Mouse (Mus musculus): ENCODE measurements at regions not wholly inside any gene's neighbourhood (a gene's known extent, or its start where the extent isn't known, plus 50 kb on each side); places are given as distances from the start of the nearest gene placed in this dataset.

DNA sequence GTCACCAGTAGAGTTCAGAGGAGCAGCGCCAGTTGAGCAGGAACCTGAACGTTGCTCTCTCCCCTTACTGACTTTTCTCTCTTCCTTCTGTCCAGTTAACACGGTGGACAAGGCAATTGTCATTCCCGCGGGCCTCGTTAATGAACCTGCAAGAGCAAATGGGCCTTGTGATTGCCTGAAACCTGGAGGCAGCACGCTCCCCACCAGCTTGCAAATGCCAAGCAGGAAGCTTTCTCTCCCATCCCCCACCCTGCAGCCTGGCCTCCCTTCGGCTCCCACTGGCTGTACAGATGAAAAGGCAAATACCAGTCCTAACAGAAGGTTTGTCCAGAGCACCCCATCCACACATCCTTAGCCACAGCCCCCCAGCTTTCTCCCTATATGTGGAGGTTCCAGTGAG lies 298.3 kb downstream of the Bcor start:
- H3K4me3 ChIP-seq (ENCODE audit: control insufficient read depth, low read depth, low read length) = no peak overlapping the region
- no peaks in the 10 kb centered on the region for H3K27me3 ChIP-seq (ENCODE audit: control insufficient read depth, insufficient read depth, low read length)
- TF ChIP-seq POLR2A (IDR thresholded peaks at IDR 0.05; ENCODE audit: control insufficient read depth, low read depth, low read length) (no peak), CTCF (IDR thresholded peaks at IDR 0.05; ENCODE audit: control insufficient read depth, insufficient read depth, insufficient replicate concordance, low read depth, low read length) (no peak)
- H3K36me3 ChIP-seq (ENCODE audit: control insufficient read depth, insufficient read depth, low read length) = no peaks in the 10 kb centered on the region
- no peaks in the 10 kb centered on the region for H3K4me1 ChIP-seq (ENCODE audit: control insufficient read depth, insufficient read depth, low read length)
- H3K27ac ChIP-seq (ENCODE audit: control insufficient read depth, insufficient read depth, low read depth, low read length) = no peak overlapping the region

DNA sequence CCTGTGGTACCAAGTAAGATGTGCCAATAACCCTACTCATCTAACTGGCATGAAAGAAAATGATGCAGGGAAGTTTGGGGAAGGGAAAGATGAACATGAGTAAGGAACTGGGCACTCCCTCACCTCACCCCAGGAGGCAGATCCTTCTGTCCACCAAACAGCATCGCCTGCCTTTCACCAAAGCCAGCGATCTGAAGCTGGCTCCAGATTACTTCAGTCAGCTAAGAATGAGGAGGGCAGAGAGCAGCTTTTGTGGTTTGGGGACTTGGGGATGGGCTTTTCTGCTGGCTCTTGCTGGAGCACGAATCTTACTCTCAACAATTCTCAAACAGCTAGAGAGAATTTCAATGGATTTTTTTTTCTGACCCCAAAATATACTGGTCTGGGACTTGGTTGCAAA lies 297.0 kb downstream of the Bcor start:
- H3K27ac ChIP-seq (ENCODE audit: control insufficient read depth, insufficient read depth, low read depth, low read length) = no peak overlapping the region
- no peaks in the 10 kb centered on the region for H3K27me3 ChIP-seq (ENCODE audit: control insufficient read depth, insufficient read depth, low read length)
- no peak for TF ChIP-seq CTCF (IDR thresholded peaks at IDR 0.05; ENCODE audit: control insufficient read depth, insufficient read depth, insufficient replicate concordance, low read depth, low read length)
- TF ChIP-seq POLR2A (IDR thresholded peaks at IDR 0.05; ENCODE audit: control insufficient read depth, low read depth, low read length) = no peak
- no peaks in the 10 kb centered on the region for H3K4me1 ChIP-seq (ENCODE audit: control insufficient read depth, insufficient read depth, low read length)
- no peaks in the 10 kb centered on the region for H3K36me3 ChIP-seq (ENCODE audit: control insufficient read depth, insufficient read depth, low read length)
- H3K4me3 ChIP-seq (ENCODE audit: control insufficient read depth, low read depth, low read length) = no peak overlapping the region

DNA sequence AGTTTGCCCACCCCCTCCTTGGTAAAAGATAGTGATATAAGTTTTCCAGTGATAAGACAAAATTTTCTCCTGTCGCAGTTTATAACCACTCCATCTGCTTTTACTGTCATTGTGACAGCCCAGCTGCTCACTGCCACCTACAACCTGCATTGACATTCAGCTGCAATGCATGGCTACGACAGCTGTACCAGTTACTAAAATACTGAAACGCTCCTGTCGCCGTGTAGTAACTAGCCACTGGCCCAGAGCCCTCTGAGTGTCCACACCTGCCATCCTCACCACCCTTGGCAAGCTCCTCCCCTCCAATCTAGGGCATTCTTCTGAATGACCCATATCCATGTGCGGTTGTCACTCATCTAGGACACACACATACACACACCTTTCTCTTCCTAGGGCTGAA lies 286.2 kb downstream of the Bcor start:
- TF ChIP-seq POLR2A (IDR thresholded peaks at IDR 0.05; ENCODE audit: control insufficient read depth, low read depth, low read length) (no peak), CTCF (IDR thresholded peaks at IDR 0.05; ENCODE audit: control insufficient read depth, insufficient read depth, insufficient replicate concordance, low read depth, low read length) (no peak)
- Histone ChIP-seq H3K4me3 (ENCODE audit: control insufficient read depth, low read depth, low read length) (no peak overlapping the region), H3K27me3 (ENCODE audit: control insufficient read depth, insufficient read depth, low read length) (no peaks in the 10 kb centered on the region), H3K27ac (ENCODE audit: control insufficient read depth, insufficient read depth, low read depth, low read length) (no peak overlapping the region), H3K36me3 (ENCODE audit: control insufficient read depth, insufficient read depth, low read length) (no peaks in the 10 kb centered on the region), H3K4me1 (ENCODE audit: control insufficient read depth, insufficient read depth, low read length) (no peaks in the 10 kb centered on the region)

DNA sequence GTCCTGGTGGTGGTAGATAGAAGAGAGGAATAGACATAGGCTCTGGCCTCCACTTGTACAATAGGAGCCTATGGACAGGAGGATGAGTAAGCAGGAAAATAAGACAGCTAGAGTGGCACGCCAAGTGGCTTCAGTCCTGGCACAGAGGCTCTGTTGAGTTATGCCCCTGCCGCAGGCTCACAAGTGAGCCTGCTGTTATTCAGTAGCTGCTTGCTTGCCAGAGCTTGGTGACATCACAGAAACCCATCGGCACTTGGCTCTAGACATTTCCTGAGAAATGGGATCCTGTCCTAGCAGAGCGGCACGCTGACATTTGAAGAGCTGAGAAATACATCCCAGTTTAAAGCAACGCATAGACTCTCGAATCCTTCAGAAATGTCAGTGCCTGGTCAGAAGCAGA lies 283.5 kb downstream of the Bcor start:
- Histone ChIP-seq H3K27ac (ENCODE audit: control insufficient read depth, insufficient read depth, low read depth, low read length) (no peak overlapping the region), H3K4me3 (ENCODE audit: control insufficient read depth, low read depth, low read length) (no peak overlapping the region), H3K27me3 (ENCODE audit: control insufficient read depth, insufficient read depth, low read length) (no peaks in the 10 kb centered on the region), H3K36me3 (ENCODE audit: control insufficient read depth, insufficient read depth, low read length) (no peaks in the 10 kb centered on the region), H3K4me1 (ENCODE audit: control insufficient read depth, insufficient read depth, low read length) (no peaks in the 10 kb centered on the region)
- no peak for TF ChIP-seq POLR2A (IDR thresholded peaks at IDR 0.05; ENCODE audit: control insufficient read depth, low read depth, low read length)

DNA sequence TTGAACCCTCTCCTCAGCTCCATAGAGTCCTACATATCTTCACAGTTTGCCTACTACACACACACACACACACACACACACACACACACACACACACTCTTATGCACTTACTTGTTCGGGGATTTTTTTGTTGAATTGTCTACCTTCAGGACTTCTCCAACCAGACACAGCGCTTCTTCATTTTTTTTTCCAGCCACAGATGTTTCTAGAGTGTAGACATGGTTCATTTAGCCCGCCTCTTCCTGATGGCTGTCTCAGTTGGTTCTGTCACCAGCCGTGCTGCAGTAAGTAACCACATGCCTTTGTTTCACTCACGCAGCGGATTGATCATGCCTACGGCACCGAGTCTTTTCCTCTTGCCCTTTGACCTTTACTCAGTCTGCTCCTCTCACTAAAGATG lies 282.1 kb downstream of the Bcor start:
- H3K4me3 ChIP-seq (ENCODE audit: control insufficient read depth, low read depth, low read length) = no peak overlapping the region
- H3K4me1 ChIP-seq (ENCODE audit: control insufficient read depth, insufficient read depth, low read length) = no peaks in the 10 kb centered on the region
- no peaks in the 10 kb centered on the region for H3K36me3 ChIP-seq (ENCODE audit: control insufficient read depth, insufficient read depth, low read length)
- no peak for TF ChIP-seq POLR2A (IDR thresholded peaks at IDR 0.05; ENCODE audit: control insufficient read depth, low read depth, low read length)
- no peak for TF ChIP-seq CTCF (IDR thresholded peaks at IDR 0.05; ENCODE audit: control insufficient read depth, insufficient read depth, insufficient replicate concordance, low read depth, low read length)
- H3K27me3 ChIP-seq (ENCODE audit: control insufficient read depth, insufficient read depth, low read length) = no peaks in the 10 kb centered on the region
- H3K27ac ChIP-seq (ENCODE audit: control insufficient read depth, insufficient read depth, low read depth, low read length) = no peak overlapping the region

DNA sequence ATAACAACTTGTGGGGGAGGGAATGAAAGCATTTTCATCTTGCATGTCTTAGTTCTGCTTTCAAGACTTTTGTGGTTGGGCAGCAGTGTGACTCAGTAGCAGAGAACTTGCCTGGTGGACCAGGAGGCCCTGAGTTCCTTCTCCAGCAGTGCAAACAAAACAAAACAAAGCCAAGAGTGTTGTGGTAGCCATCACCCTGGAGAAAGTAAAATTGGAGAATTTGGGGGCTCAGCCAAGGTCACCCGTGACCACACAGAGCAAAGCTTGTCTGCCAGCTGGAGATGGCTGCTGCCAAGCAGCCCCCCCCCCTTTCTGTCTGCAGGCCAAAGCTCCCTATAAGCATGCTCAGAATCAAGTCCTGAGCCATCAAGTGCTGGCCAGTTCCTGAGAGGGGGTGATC lies 279.2 kb downstream of the Bcor start:
- Histone ChIP-seq H3K27me3 (ENCODE audit: control insufficient read depth, insufficient read depth, low read length) (no peaks in the 10 kb centered on the region), H3K4me1 (ENCODE audit: control insufficient read depth, insufficient read depth, low read length) (no peaks in the 10 kb centered on the region), H3K36me3 (ENCODE audit: control insufficient read depth, insufficient read depth, low read length) (no peaks in the 10 kb centered on the region), H3K4me3 (ENCODE audit: control insufficient read depth, low read depth, low read length) (no peak overlapping the region), H3K27ac (ENCODE audit: control insufficient read depth, insufficient read depth, low read depth, low read length) (no peak overlapping the region)
- no peak for TF ChIP-seq CTCF (IDR thresholded peaks at IDR 0.05; ENCODE audit: control insufficient read depth, insufficient read depth, insufficient replicate concordance, low read depth, low read length)

DNA sequence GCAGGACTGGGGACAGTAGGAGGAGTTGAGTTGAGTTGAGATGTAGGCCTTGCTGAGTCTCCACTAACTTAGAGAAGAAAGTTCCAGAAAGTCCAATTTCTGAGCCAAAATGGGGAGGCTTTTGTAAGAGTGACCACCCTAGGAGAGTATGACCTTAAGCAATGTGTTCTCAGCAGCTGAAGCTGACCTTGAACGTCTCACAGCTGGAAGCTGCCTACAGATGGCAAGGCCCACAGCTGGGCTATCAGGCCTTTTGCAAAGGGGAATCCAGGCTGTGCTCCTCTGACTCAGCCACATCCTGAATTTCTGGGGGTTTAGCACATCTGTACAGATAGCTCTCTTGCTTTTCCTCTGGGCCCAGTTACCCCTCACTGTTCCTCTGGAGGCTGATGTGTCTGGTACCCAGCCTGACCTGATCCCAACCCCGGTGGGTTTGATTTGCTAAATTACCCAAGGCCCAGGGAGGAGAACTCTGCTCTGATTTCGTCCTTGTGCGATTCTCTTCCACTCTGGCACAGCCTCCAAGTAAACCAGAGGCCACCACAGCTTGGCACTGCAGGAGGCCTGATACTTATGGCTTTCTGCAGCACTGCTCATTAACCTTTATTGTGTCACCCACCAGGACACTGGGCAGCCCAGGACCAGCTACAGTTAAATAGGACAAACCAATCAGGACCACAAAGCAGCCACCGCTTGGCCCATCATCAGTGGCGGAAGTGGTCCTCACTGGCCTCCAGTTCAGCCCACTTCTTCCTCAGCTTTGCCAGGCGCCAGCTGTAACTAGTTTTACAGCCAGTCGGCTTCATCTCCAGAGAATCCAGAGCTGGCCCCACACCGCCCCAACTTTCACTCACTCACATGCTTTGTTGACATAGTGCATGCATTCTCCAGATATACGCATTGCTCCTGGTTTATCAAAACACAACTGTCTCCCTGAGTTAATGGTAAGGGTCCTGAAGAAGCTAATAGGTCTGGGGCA lies 276.1 kb downstream of the Bcor start:
- Histone ChIP-seq H3K27ac (ENCODE audit: control insufficient read depth, insufficient read depth, low read depth, low read length) (no peak overlapping the region), H3K4me3 (ENCODE audit: control insufficient read depth, low read depth, low read length) (no peak overlapping the region), H3K36me3 (ENCODE audit: control insufficient read depth, insufficient read depth, low read length) (no peaks in the 10 kb centered on the region), H3K4me1 (ENCODE audit: control insufficient read depth, insufficient read depth, low read length) (no peaks in the 10 kb centered on the region), H3K27me3 (ENCODE audit: control insufficient read depth, insufficient read depth, low read length) (no peaks in the 10 kb centered on the region)
- TF ChIP-seq POLR2A (IDR thresholded peaks at IDR 0.05; ENCODE audit: control insufficient read depth, low read depth, low read length) (no peak), CTCF (IDR thresholded peaks at IDR 0.05; ENCODE audit: control insufficient read depth, insufficient read depth, insufficient replicate concordance, low read depth, low read length) (no peak)

Measured in testis, adult 2 months (tissue).